Mouse (Mus musculus): ENCODE results near the gene Aebp2. TPM values are rescaled to one million over a fixed set of nuclear protein-coding genes. Genes with fewer than 3 reads are reported as not detected.
A peak's percentile ranks its signal among the peaks of the same experiment; 100 is the strongest.
"Not testable (repeated sequence)": the region's sequence is repeated elsewhere in the genome, so short reads cannot be mapped to it uniquely, and the experiment has no call there.

Aebp2 gene
- polyA plus RNA-seq, 1 experiment from 2014 or later: 7.2 TPM

GRCm38 (mm10) chr6:140595551-140595950 lies 26.9 kb upstream of the Aebp2 start:
- H3K9ac ChIP-seq (replicated peaks); H3K27me3 ChIP-seq (replicated peaks); H3K4me1 ChIP-seq; H3K9me3 ChIP-seq (replicated peaks); H3K4me2 ChIP-seq; H3K4me3 ChIP-seq (replicated peaks); ATAC-seq (ENCODE audit: low FRiP score); H3K27ac ChIP-seq (replicated peaks): not testable (repeated sequence)
- H3K36me3 ChIP-seq: peaks cover 55% of the 10 kb centered on the region
- WGBS: 88% methylated on average over 6 of the region's 6 CpGs

DNA sequence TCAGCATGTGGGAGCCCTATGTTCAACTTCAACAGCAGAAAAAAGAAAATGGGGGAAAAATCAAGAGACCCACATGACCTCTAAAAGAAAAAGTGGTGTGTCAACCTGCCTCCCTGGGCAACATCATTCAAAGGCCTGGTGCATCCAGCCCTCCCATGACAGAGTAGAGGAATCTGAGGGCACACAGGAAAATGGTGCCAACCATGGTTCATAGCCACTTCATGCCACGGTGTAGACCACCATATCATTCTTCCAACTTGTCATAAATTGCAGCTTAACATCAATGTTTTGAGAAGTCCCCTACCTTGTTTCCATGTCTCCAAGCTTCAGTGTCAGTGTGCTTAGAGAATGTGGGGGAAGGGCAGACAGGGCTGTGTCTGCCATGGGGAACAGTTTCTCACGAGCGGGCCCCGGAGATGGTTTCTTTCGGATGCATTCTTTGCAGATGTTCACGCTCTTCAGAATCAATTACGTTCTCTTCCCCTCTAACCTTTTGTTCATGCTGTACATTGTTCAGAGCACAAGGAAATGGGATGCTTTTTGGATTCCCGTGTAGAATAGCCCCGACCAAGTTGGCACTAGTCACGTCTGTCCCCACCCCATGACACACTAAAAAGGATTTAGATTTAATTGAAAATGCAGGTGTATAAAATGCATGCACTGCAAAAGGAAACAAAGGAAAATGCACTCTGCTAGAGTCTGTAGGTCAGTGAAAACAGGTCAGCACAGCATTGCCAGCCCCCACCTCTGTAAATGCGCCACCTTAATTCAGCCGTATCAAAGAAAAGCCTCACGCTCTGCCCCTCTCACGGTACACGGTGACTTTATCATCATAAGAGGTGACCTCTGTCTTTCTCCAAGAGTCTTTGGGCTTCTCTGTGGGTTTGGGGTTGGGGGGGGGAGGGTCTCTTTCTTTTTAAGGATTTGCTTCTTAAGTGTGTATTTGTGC lies 24.8 kb upstream of the Aebp2 start:
- no peak for ATAC-seq (ENCODE audit: low FRiP score)
- no peak overlapping the region for H3K4me3 ChIP-seq (replicated peaks)
- H3K36me3 ChIP-seq: peaks cover 37% of the 10 kb centered on the region
- H3K27me3 ChIP-seq (replicated peaks): no peaks in the 10 kb centered on the region
- H3K4me2 ChIP-seq: no peak overlapping the region
- no peaks in the 10 kb centered on the region for H3K9me3 ChIP-seq (replicated peaks)
- H3K4me1 ChIP-seq: 0 out of 2 replicates have a peak, but pooled peaks cover 3% of the 10 kb centered on the region
- 44% methylated on average over 15 of the region's 15 CpGs for WGBS
- H3K9ac ChIP-seq (replicated peaks): no peak overlapping the region
- H3K27ac ChIP-seq (replicated peaks): no peak overlapping the region

GRCm38 (mm10) chr6:140598516-140598915 lies 23.9 kb upstream of the Aebp2 start:
- Histone ChIP-seq H3K4me3 (replicated peaks) (no peak overlapping the region), H3K9ac (replicated peaks) (no peak overlapping the region), H3K4me1 (0 out of 2 replicates have a peak, but pooled peaks cover 6% of the 10 kb centered on the region), H3K36me3 (peaks cover 30% of the 10 kb centered on the region), H3K27me3 (replicated peaks) (no peaks in the 10 kb centered on the region), H3K27ac (replicated peaks) (no peak overlapping the region), H3K4me2 (no peak overlapping the region), H3K9me3 (replicated peaks) (no peaks in the 10 kb centered on the region)
- ATAC-seq (ENCODE audit: low FRiP score): no peak
- WGBS: 93% methylated on average over 9 of the region's 9 CpGs

- no peak for ATAC-seq (ENCODE audit: low FRiP score)
- Histone ChIP-seq H3K4me3 (replicated peaks) (no peak overlapping the region), H3K4me2 (no peak overlapping the region), H3K36me3 (peaks cover 22% of the 10 kb centered on the region), H3K4me1 (0 out of 2 replicates have a peak, but pooled peaks cover 8% of the 10 kb centered on the region), H3K27ac (replicated peaks) (no peak overlapping the region), H3K9me3 (replicated peaks) (no peaks in the 10 kb centered on the region), H3K9ac (replicated peaks) (no peak overlapping the region), H3K27me3 (replicated peaks) (no peaks in the 10 kb centered on the region)
- 85% methylated on average over 5 of the region's 5 CpGs for WGBS
These were observed 23.1 kb upstream of the Aebp2 start for GRCm38 (mm10) chr6:140599337-140599736.

- H3K27ac ChIP-seq (replicated peaks); H3K4me1 ChIP-seq; H3K9me3 ChIP-seq (replicated peaks); ATAC-seq (ENCODE audit: low FRiP score); H3K9ac ChIP-seq (replicated peaks); H3K4me2 ChIP-seq; H3K4me3 ChIP-seq (replicated peaks); H3K27me3 ChIP-seq (replicated peaks): not testable (repeated sequence)
- WGBS: 93% methylated on average over 8 of the region's 8 CpGs
- H3K36me3 ChIP-seq: peaks cover 16% of the 10 kb centered on the region
These were observed 21.8 kb upstream of the Aebp2 start for GRCm38 (mm10) chr6:140600671-140601070.

DNA sequence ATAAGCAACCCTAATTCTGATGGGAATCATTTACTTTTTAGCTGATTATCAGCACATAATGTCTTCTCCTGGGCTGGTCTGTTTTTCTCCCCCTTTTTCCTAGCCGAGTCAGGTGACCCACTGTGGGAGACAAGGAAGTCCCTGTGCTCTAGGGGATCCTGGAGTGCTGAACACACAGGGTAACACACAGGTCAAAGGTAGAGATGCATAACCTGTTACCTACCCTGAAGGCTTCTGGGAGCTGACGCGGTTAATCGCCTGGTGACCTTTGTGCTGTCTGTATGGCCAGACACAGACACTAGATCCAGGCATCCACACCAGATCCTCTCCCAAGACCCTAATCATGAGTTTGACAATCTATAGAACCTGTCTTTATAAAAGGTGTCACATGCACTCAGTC lies 21.3 kb upstream of the Aebp2 start:
- no peak for ATAC-seq (ENCODE audit: low FRiP score)
- WGBS: 96% methylated on average over 4 of the region's 4 CpGs
- H3K9ac ChIP-seq (replicated peaks): no peak overlapping the region
- no peak overlapping the region for H3K27ac ChIP-seq (replicated peaks)
- no peak overlapping the region for H3K4me2 ChIP-seq
- no peaks in the 10 kb centered on the region for H3K27me3 ChIP-seq (replicated peaks)
- 0 out of 2 replicates have a peak, but pooled peaks cover 8% of the 10 kb centered on the region for H3K4me1 ChIP-seq
- no peak overlapping the region for H3K4me3 ChIP-seq (replicated peaks)
- H3K9me3 ChIP-seq (replicated peaks): no peaks in the 10 kb centered on the region
- H3K36me3 ChIP-seq: peaks cover 10% of the 10 kb centered on the region

- Histone ChIP-seq H3K4me3 (replicated peaks) (no peak overlapping the region), H3K4me2 (no peak overlapping the region), H3K27ac (replicated peaks) (no peak overlapping the region; the same call in 1 of the 2 replicates), H3K27me3 (replicated peaks) (no peaks in the 10 kb centered on the region), H3K9me3 (replicated peaks) (no peaks in the 10 kb centered on the region), H3K36me3 (no peaks in the 10 kb centered on the region), H3K4me1 (0 out of 2 replicates have a peak, but pooled peaks cover 5% of the 10 kb centered on the region), H3K9ac (replicated peaks) (no peak overlapping the region)
- ATAC-seq (ENCODE audit: low FRiP score): no peak
- WGBS: 8% methylated on average over 8 of the region's 8 CpGs
These were observed 19.1 kb upstream of the Aebp2 start for GRCm38 (mm10) chr6:140603228-140603944.

DNA sequence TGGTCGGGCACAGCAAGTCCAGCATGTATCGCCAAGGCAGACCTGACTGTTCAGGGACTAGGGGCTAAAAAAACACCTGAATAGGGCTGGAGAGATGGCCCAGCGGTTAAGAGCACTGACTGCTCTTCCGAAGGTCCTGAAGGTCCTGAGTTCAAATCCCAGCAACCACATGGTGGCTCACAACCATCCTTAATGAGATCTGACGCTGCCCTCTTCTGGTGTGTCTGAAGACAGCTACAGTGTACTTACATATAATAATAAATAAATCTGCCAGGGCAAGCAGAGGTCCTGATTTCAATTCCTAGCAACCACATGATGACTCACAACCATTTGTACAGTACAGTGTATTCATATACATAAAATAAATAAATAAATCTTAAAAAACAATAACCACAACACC lies 17.3 kb upstream of the Aebp2 start:
- H3K4me2 ChIP-seq; H3K9ac ChIP-seq (replicated peaks); ATAC-seq (ENCODE audit: low FRiP score); H3K36me3 ChIP-seq; H3K4me1 ChIP-seq; H3K4me3 ChIP-seq (replicated peaks); H3K9me3 ChIP-seq (replicated peaks); H3K27me3 ChIP-seq (replicated peaks): not testable (repeated sequence)
- H3K27ac ChIP-seq (replicated peaks): 0 out of 2 replicates have a peak overlapping the region, but pooled peaks have one; percentile 3
- WGBS: 81% methylated on average over 5 of the region's 5 CpGs

- H3K4me1 ChIP-seq: 0 out of 2 replicates have a peak, but pooled peaks cover 5% of the 10 kb centered on the region
- H3K9ac ChIP-seq (replicated peaks): no peak overlapping the region
- no peaks in the 10 kb centered on the region for H3K9me3 ChIP-seq (replicated peaks)
- H3K36me3 ChIP-seq: no peaks in the 10 kb centered on the region
- no peaks in the 10 kb centered on the region for H3K27me3 ChIP-seq (replicated peaks)
- no peak overlapping the region for H3K4me2 ChIP-seq
- no peak for ATAC-seq (ENCODE audit: low FRiP score)
- H3K4me3 ChIP-seq (replicated peaks): no peak overlapping the region
- H3K27ac ChIP-seq (replicated peaks): no peak overlapping the region
- whole genome bisulfite sequencing: 67% methylated on average over 3 of the region's 3 CpGs
These were observed 16.7 kb upstream of the Aebp2 start for GRCm38 (mm10) chr6:140605732-140606131.

DNA sequence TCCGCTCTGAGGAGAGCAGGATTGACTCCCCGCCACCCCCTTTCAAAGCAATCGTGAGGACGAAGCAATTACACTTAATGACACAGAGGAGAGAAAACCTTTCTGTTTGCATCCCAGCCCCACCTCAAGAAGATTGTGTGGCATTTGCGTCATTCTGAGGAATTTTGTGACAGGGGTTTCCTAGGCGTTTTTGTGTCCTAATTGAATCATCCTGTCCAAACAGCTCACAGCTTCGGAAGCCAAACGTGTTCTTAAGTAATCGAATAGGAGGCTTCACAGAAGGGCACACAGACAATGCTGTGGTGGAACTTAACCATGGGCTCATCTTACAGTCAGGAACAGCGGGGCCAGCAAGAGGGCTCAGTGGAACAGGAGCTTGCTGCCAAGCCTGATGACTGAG lies 15.9 kb upstream of the Aebp2 start:
- 57% methylated on average over 10 of the region's 10 CpGs for WGBS
- 0 out of 2 replicates have a peak, but pooled peaks cover 5% of the 10 kb centered on the region for H3K4me1 ChIP-seq
- H3K27me3 ChIP-seq (replicated peaks): no peaks in the 10 kb centered on the region
- H3K36me3 ChIP-seq: no peaks in the 10 kb centered on the region
- no peaks in the 10 kb centered on the region for H3K9me3 ChIP-seq (replicated peaks)
- no peak overlapping the region for H3K4me2 ChIP-seq
- H3K9ac ChIP-seq (replicated peaks): no peak overlapping the region
- H3K4me3 ChIP-seq (replicated peaks): no peak overlapping the region
- no peak overlapping the region for H3K27ac ChIP-seq (replicated peaks)
- no peak for ATAC-seq (ENCODE audit: low FRiP score)

GRCm38 (mm10) chr6:140608666-140609065 lies 13.8 kb upstream of the Aebp2 start:
- no peak overlapping the region for H3K4me2 ChIP-seq

More at GRCm38 (mm10) chr6:140608666-140609065, 13.8 kb upstream of the Aebp2 start:
- no peak for ATAC-seq (ENCODE audit: low FRiP score)
- no peak overlapping the region for H3K27ac ChIP-seq (replicated peaks)
- H3K27me3 ChIP-seq (replicated peaks): no peaks in the 10 kb centered on the region
- no peak overlapping the region for H3K9ac ChIP-seq (replicated peaks)
- no peak overlapping the region for H3K4me3 ChIP-seq (replicated peaks)
- H3K36me3 ChIP-seq: no peaks in the 10 kb centered on the region
- H3K4me1 ChIP-seq: 0 out of 2 replicates have a peak, but pooled peaks cover under 1% of the 10 kb centered on the region
- WGBS: 94% methylated on average over 6 of the region's 6 CpGs
- no peaks in the 10 kb centered on the region for H3K9me3 ChIP-seq (replicated peaks)
